Mouse (Mus musculus) lung, embryonic 16.5 days (tissue): Measurements from ENCODE around the gene Gm12248. TPM values are rescaled to one million over a fixed set of nuclear protein-coding genes. Genes with fewer than 3 reads are reported as not detected.

Source experiments
- ATAC-seq: fragments of 200-750 bp; cut with Nextera tagmentation; 2 replicates; pipeline ENCODE4 v1.8.0; 2017; ENCODE audit warnings: low read depth, mild to moderate bottlenecking, moderate library complexity
- H3K27ac ChIP-seq: fragments of 300-500 bp; sonication (generic); 2 replicates; pipeline ENCODE4 v1.5.1; 2014; ENCODE audit warnings: mild to moderate bottlenecking, control low read depth, low read length
- H3K27me3 ChIP-seq: fragments of 300-500 bp; sonication (generic); 2 replicates; pipeline ENCODE4 v1.6.1; 2014; ENCODE audit warnings: low read depth, low read length, mixed read lengths; ENCODE audit not compliant: control insufficient read depth, insufficient read depth
- H3K36me3 ChIP-seq: fragments of 300-500 bp; sonication (generic); 2 replicates; pipeline ENCODE4 v1.6.1; 2014; ENCODE audit warnings: low read length; ENCODE audit not compliant: control insufficient read depth, insufficient read depth
- H3K4me1 ChIP-seq: fragments of 300-500 bp; sonication (generic); replicated peaks from 2 replicates; pipeline ENCODE4 v1.6.1; 2014; ENCODE audit warnings: low read length, mixed read lengths; ENCODE audit not compliant: control insufficient read depth, insufficient read depth
- H3K4me2 ChIP-seq: fragments of 300-500 bp; sonication (generic); 2 replicates; pipeline ENCODE4 v1.6.1; 2014; ENCODE audit warnings: low read depth, low read length, control low read depth
- H3K4me3 ChIP-seq: fragments of 300-500 bp; sonication (generic); 2 replicates; pipeline ENCODE4 v1.5.1; 2014; ENCODE audit warnings: mild to moderate bottlenecking, low read length, control low read depth
- H3K9ac ChIP-seq: fragments of 300-500 bp; sonication (generic); 2 replicates; pipeline ENCODE4 v1.6.1; 2014; ENCODE audit warnings: low read length, control low read depth
- H3K9me3 ChIP-seq: fragments of 300-500 bp; sonication (generic); 2 replicates; pipeline ENCODE4 v1.6.1; 2016; ENCODE audit warnings: low read length; ENCODE audit not compliant: control insufficient read depth
- WGBS: fragments of 180-500 bp; shearing (Covaris S2); extraction: QIAGEN DNeasy Blood & Tissue Kit; methylation state at CpG from one replicate; pipeline ENCODE4 v1.1.7; 2014; 5-methylcytosine and 5-hydroxymethylcytosine counted together
- polyA plus RNA-seq: library from polyadenylated mRNA; unstranded; fragments of >200 nt; fragmentation: Nextera tagmentation; extraction: Ambion mirVana; gene quantifications from 2 replicates; pipeline ENCODE4 v1.2.1, GENCODE M21; 2015

The Gm12248 gene
- polyA plus RNA-seq, 1 experiment from 2014 or later, result not detected

GRCm38 (mm10) chr11:58096821-58097620 is 4.1 kb upstream of the Gm12248 start:
- WGBS, result 37% methylated on average over 20 of the region's 20 CpGs
- no peaks in the 10 kb centered on the region for H3K27me3 ChIP-seq
- H3K4me2 ChIP-seq, result peak overlapping the region; percentile 82
- H3K4me1 ChIP-seq, result no peaks in the 10 kb centered on the region
- H3K9ac ChIP-seq, result peak overlapping the region; percentile 57
- H3K36me3 ChIP-seq, result no peaks in the 10 kb centered on the region
- ATAC-seq, result no peak
- H3K9me3 ChIP-seq, result no peaks in the 10 kb centered on the region
- H3K4me3 ChIP-seq, result peak overlapping the region; percentile 48
- H3K27ac ChIP-seq, result no peak overlapping the region

- ATAC-seq, result no peak
- Histone ChIP-seq H3K9me3 (no peaks in the 10 kb centered on the region), H3K36me3 (no peaks in the 10 kb centered on the region), H3K27ac (no peak overlapping the region), H3K27me3 (no peaks in the 10 kb centered on the region), H3K9ac (no peak overlapping the region), H3K4me2 (no peak overlapping the region), H3K4me3 (no peak overlapping the region), H3K4me1 (no peaks in the 10 kb centered on the region)
- 42% methylated on average over 5 of the region's 5 CpGs for WGBS
These were observed 3.2 kb upstream of the Gm12248 start for GRCm38 (mm10) chr11:58096160-58096559.

GRCm38 (mm10) chr11:58095561-58095960 is 2.6 kb upstream of the Gm12248 start:
- Histone ChIP-seq H3K4me1 (no peaks in the 10 kb centered on the region), H3K9ac (no peak overlapping the region), H3K27me3 (no peaks in the 10 kb centered on the region), H3K4me2 (no peak overlapping the region), H3K36me3 (no peaks in the 10 kb centered on the region), H3K4me3 (no peak overlapping the region), H3K27ac (no peak overlapping the region), H3K9me3 (no peaks in the 10 kb centered on the region)
- WGBS, result 91% methylated on average over 1 of the region's 1 CpGs
- ATAC-seq, result no peak

GRCm38 (mm10) chr11:58094766-58095165 is 1.8 kb upstream of the Gm12248 start:
- Histone ChIP-seq H3K9me3 (no peaks in the 10 kb centered on the region), H3K4me2 (no peak overlapping the region), H3K36me3 (no peaks in the 10 kb centered on the region), H3K4me1 (no peaks in the 10 kb centered on the region), H3K9ac (no peak overlapping the region), H3K27me3 (no peaks in the 10 kb centered on the region), H3K27ac (no peak overlapping the region), H3K4me3 (no peak overlapping the region)
- ATAC-seq, result no peak
- WGBS, result 80% methylated on average over 4 of the region's 4 CpGs

- no peak overlapping the region for H3K27ac ChIP-seq
- H3K9ac ChIP-seq, result peak overlapping the region; percentile 49
- H3K36me3 ChIP-seq, result no peaks in the 10 kb centered on the region
- H3K4me2 ChIP-seq, result peak overlapping the region; percentile 48
- 34% methylated on average over 4 of the region's 4 CpGs for WGBS
- peak overlapping the region; percentile 18; the same call in 1 of the 2 replicates for H3K4me3 ChIP-seq
- H3K9me3 ChIP-seq, result no peaks in the 10 kb centered on the region
- no peaks in the 10 kb centered on the region for H3K4me1 ChIP-seq
- no peaks in the 10 kb centered on the region for H3K27me3 ChIP-seq
- ATAC-seq, result peak; percentile 38; the same call in 1 of the 2 replicates
These were observed 393 bp downstream of the Gm12248 start for GRCm38 (mm10) chr11:58092541-58092940.

- Histone ChIP-seq H3K36me3 (no peaks in the 10 kb centered on the region), H3K9me3 (no peaks in the 10 kb centered on the region), H3K27ac (no peak overlapping the region), H3K4me3 (no peak overlapping the region), H3K9ac (no peak overlapping the region), H3K4me1 (no peaks in the 10 kb centered on the region), H3K4me2 (no peak overlapping the region), H3K27me3 (no peaks in the 10 kb centered on the region)
- no peak for ATAC-seq
- 86% methylated on average over 6 of the region's 6 CpGs for WGBS
These were observed 11.2 kb downstream of the Gm12248 start for GRCm38 (mm10) chr11:58081716-58082115.

GRCm38 (mm10) chr11:58077270-58077669 is 15.7 kb downstream of the Gm12248 start:
- WGBS, result 62% methylated on average over 4 of the region's 4 CpGs
- H3K27me3 ChIP-seq, result no peaks in the 10 kb centered on the region

GRCm38 (mm10) chr11:58072978-58073377 is 20.0 kb downstream of the Gm12248 start:
- WGBS, result 79% methylated on average over 3 of the region's 3 CpGs
- Histone ChIP-seq H3K36me3 (no peaks in the 10 kb centered on the region), H3K9ac (no peak overlapping the region), H3K4me3 (no peak overlapping the region), H3K27ac (no peak overlapping the region), H3K4me2 (no peak overlapping the region), H3K4me1 (no peaks in the 10 kb centered on the region), H3K9me3 (no peaks in the 10 kb centered on the region), H3K27me3 (no peaks in the 10 kb centered on the region)
- ATAC-seq, result no peak

More at GRCm38 (mm10) chr11:58077270-58077669, 15.7 kb downstream of the Gm12248 start:
- no peak for ATAC-seq
- H3K4me1 ChIP-seq, result no peaks in the 10 kb centered on the region
- no peaks in the 10 kb centered on the region for H3K36me3 ChIP-seq
- H3K9ac ChIP-seq, result no peak overlapping the region
- no peak overlapping the region for H3K4me3 ChIP-seq
- no peak overlapping the region for H3K27ac ChIP-seq
- no peaks in the 10 kb centered on the region for H3K9me3 ChIP-seq
- no peak overlapping the region for H3K4me2 ChIP-seq

- Histone ChIP-seq H3K4me3 (no peak overlapping the region), H3K27ac (no peak overlapping the region), H3K9me3 (no peaks in the 10 kb centered on the region), H3K27me3 (no peaks in the 10 kb centered on the region), H3K36me3 (peaks cover 5% of the 10 kb centered on the region), H3K9ac (no peak overlapping the region), H3K4me1 (no peaks in the 10 kb centered on the region), H3K4me2 (no peak overlapping the region)
- WGBS, result 84% methylated on average over 4 of the region's 4 CpGs
- ATAC-seq, result no peak
These were observed 27.9 kb downstream of the Gm12248 start for GRCm38 (mm10) chr11:58065025-58065424.
